Mouse (Mus musculus) lung, postnatal 0 days (tissue): ENCODE data around the gene Igsf23. TPM values are rescaled to one million over a fixed set of nuclear protein-coding genes. Genes with fewer than 3 reads are reported as not detected.

ENCODE experiments used
- ATAC-seq: fragments of 200-750 bp; cut with Nextera tagmentation; 2 replicates; pipeline ENCODE4 v1.8.0; 2017; ENCODE audit warnings: moderate library complexity
- DNase-seq: peaks from one replicate; pipeline ENCODE4 v3.0.0-alpha.2; 2016; ENCODE audit warnings: low spot score
- H3K27ac ChIP-seq: fragments of 300-500 bp; sonication (generic); 2 replicates; pipeline ENCODE4 v1.5.1; 2014; ENCODE audit warnings: antibody characterized with exemption, mild to moderate bottlenecking, low read length, mixed read lengths
- H3K27me3 ChIP-seq: fragments of 300-500 bp; sonication (generic); replicated peaks from 2 replicates; pipeline ENCODE4 v1.6.1; 2014; ENCODE audit warnings: low read length, mixed read lengths; ENCODE audit not compliant: insufficient read depth
- H3K36me3 ChIP-seq: fragments of 300-500 bp; sonication (generic); 2 replicates; pipeline ENCODE4 v1.6.1; 2014; ENCODE audit warnings: low read length, mixed read lengths; ENCODE audit not compliant: insufficient read depth
- H3K4me1 ChIP-seq: fragments of 300-500 bp; sonication (generic); 2 replicates; pipeline ENCODE4 v1.6.1; 2014; ENCODE audit warnings: antibody characterized with exemption, low read depth, low read length, mixed read lengths; ENCODE audit not compliant: insufficient read depth
- H3K4me2 ChIP-seq: fragments of 300-500 bp; sonication (generic); replicated peaks from 2 replicates; pipeline ENCODE4 v1.6.1; 2014; ENCODE audit warnings: low read depth, mild to moderate bottlenecking, low read length, moderate library complexity, mixed read lengths
- H3K4me3 ChIP-seq: fragments of 300-500 bp; sonication (generic); 2 replicates; pipeline ENCODE4 v1.5.1; 2014; ENCODE audit warnings: low read depth, low read length
- H3K9ac ChIP-seq: fragments of 300-500 bp; sonication (generic); replicated peaks from 2 replicates; pipeline ENCODE4 v1.6.1; 2014; ENCODE audit warnings: low read depth, mild to moderate bottlenecking
- H3K9me3 ChIP-seq: fragments of 300-500 bp; sonication (generic); 2 replicates; pipeline ENCODE4 v1.6.1; 2016; ENCODE audit warnings: low read length, mixed read lengths
- CTCF ChIP-seq: IDR thresholded peaks from 2 replicates; pipeline ENCODE4 v1.5.1; 2016; ENCODE audit warnings: antibody characterized with exemption, mild to moderate bottlenecking
- EP300 ChIP-seq: IDR thresholded peaks from 2 replicates; pipeline ENCODE4 v1.6.1; 2016; ENCODE audit warnings: antibody characterized with exemption, mild to moderate bottlenecking, control low read depth
- WGBS: fragments of 180-500 bp; shearing (Covaris S2); extraction: QIAGEN DNeasy Blood & Tissue Kit; methylation state at CpG from one replicate; pipeline ENCODE4 v1.1.7; 2014; 5-methylcytosine and 5-hydroxymethylcytosine counted together
- polyA plus RNA-seq: library from polyadenylated mRNA; unstranded; fragments of >200 nt; fragmentation: Nextera tagmentation; extraction: Ambion mirVana; gene quantifications from 2 replicates; pipeline ENCODE4 v1.2.1, GENCODE M21; 2015

Igsf23 gene
- polyA plus RNA-seq, 1 experiment from 2014 or later: 0.90 TPM

DNA sequence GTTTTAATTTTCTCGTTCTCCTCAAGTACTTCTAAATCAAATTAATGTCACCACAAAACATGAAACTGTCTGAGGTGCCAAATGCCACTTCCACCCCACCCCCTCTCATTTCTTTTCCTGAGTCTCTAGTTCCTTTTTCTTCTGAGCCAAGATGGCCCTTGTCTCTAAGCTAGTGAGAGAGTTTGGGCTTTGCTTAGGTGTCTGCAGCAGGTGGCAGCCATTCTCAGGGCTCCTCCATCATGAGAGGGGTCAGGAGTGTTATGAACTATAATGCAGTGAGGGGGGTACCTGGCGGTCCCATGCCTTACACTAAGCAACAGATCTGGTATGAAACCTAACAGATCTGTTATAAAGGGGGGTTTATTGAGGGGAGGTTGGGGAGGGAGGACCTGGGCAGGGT is 27.2 kb downstream of the Igsf23 start:
- Histone ChIP-seq H3K27me3 (no peaks in the 10 kb centered on the region), H3K4me1 (no peaks in the 10 kb centered on the region), H3K4me3 (no peak overlapping the region), H3K9me3 (no peaks in the 10 kb centered on the region), H3K9ac (no peak overlapping the region), H3K27ac (no peak overlapping the region), H3K36me3 (no peaks in the 10 kb centered on the region), H3K4me2 (no peak overlapping the region)
- no peak for DNase-seq
- ATAC-seq: no peak
- 18% methylated on average over 2 of the region's 2 CpGs for WGBS
- TF ChIP-seq EP300 (no peak), CTCF (no peak)

GRCm38 (mm10) chr7:19920506-19921261 is 29.9 kb downstream of the Igsf23 start, which contains the start of gene Pvr:
Gene Pvr (minus strand): TSS chr7:19921160.
- Histone ChIP-seq H3K4me3 (peak within 1 kb of the TSS; percentile 88), H3K4me1 (no peaks in the 10 kb centered on the region), H3K4me2 (peak within 1 kb of the TSS; percentile 83), H3K27me3 (no peaks in the 10 kb centered on the region), H3K36me3 (peaks cover 7% of the 10 kb centered on the region; the same call in 1 of the 2 replicates), H3K27ac (peak within 1 kb of the TSS; percentile 94), H3K9me3 (no peaks in the 10 kb centered on the region), H3K9ac (peak within 1 kb of the TSS; percentile 89)
- under 1% methylated on average over 49 of the region's 60 CpGs for WGBS
- peak; percentile 95 for DNase-seq
- TF ChIP-seq CTCF (peak; percentile 58), EP300 (no peak)
- ATAC-seq: peak; percentile 93

GRCm38 (mm10) chr7:19920166-19920505 is 30.4 kb downstream of the Igsf23 start:
- Histone ChIP-seq H3K27me3 (no peaks in the 10 kb centered on the region), H3K4me2 (peak overlapping the region; percentile 83), H3K9ac (peak overlapping the region; percentile 89; the same call in 1 of the 2 replicates), H3K4me3 (peak overlapping the region; percentile 88), H3K36me3 (peaks cover 11% of the 10 kb centered on the region), H3K9me3 (no peaks in the 10 kb centered on the region), H3K4me1 (no peaks in the 10 kb centered on the region), H3K27ac (peak overlapping the region; percentile 94)
- no peak for TF ChIP-seq CTCF
- TF ChIP-seq EP300: no peak
- ATAC-seq: no peak
- no peak for DNase-seq
- WGBS: 23% methylated on average over 4 of the region's 4 CpGs

DNA sequence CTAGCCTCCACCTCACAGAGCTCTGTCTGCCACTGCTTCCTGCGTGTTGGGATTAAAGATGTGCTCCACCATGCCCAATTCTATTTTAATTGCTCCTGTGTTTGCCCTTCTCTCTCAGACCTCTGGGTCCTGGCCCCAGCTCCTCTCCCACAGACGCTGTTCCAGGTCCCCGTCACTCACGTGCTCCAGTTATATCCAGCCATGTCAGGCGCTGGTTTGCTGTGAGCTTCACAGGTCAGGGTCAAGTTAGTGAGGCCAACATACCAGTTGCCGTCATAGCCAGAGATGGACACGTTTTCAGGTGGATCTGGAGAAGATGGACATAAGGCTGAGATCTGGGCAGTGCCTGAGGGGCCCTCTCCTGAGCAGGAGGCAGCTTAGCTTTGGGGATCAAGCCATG is 36.0 kb downstream of the Igsf23 start:
- no peak for DNase-seq

DNA sequence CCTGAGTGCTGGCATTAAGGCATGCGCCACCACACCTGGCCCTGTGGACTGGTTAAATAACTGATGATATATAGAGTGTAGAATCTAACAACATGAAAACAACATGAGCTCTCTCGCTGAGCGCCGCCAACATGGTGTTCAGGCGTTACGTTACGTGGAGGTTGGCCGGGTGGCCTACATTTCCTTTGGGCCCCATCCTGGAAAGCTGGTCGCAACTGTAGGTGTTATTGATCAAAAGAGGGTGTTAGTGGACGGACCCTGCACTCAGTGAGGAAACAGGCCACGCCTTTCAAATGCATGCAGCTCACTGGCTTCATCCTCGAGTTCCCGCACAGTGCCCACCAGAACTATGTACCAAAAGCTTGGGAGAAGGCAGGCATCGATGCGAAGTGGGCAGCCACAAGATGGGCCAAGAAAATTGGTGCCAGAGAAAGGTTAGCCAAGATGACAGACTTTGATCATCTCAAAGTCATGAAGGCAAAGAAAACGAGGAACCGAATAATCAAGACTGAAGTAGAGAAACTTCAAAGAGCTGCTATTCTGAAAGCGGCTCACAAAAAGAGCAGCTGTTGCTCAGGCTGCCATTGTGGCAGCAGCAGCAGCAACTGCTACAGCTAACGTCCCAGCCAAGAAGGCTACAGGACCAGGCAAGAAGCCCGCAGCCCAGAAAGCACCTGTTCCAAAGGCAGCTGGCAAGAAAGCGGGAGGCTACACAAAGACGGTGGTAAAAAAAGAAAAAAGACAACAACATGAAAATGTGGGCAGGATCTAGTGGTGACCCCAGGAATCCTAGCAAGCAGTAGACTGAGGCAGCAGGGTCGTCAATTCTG is 38.6 kb downstream of the Igsf23 start:
- H3K27ac ChIP-seq: no peak overlapping the region
- H3K9me3 ChIP-seq: no peaks in the 10 kb centered on the region
- no peaks in the 10 kb centered on the region for H3K4me1 ChIP-seq
- 84% methylated on average over 23 of the region's 23 CpGs for WGBS
- peaks cover 41% of the 10 kb centered on the region for H3K36me3 ChIP-seq
- H3K4me3 ChIP-seq: no peak overlapping the region
- H3K4me2 ChIP-seq: no peak overlapping the region
- DNase-seq: no peak
- H3K27me3 ChIP-seq: no peaks in the 10 kb centered on the region
- ATAC-seq: no peak
- TF ChIP-seq EP300 (no peak), CTCF (no peak)
- no peak overlapping the region for H3K9ac ChIP-seq

More for the DNA sequence above, 36.0 kb downstream of the Igsf23 start:
- Histone ChIP-seq H3K27ac (no peak overlapping the region), H3K4me1 (no peaks in the 10 kb centered on the region), H3K9me3 (no peaks in the 10 kb centered on the region), H3K9ac (no peak overlapping the region), H3K4me3 (no peak overlapping the region), H3K36me3 (peaks cover 28% of the 10 kb centered on the region), H3K4me2 (no peak overlapping the region), H3K27me3 (no peaks in the 10 kb centered on the region)
- ATAC-seq: no peak
- no peak for TF ChIP-seq CTCF
- no peak for TF ChIP-seq EP300
- 91% methylated on average over 7 of the region's 7 CpGs for WGBS

GRCm38 (mm10) chr7:19911292-19911658 is 39.3 kb downstream of the Igsf23 start:
- H3K9me3 ChIP-seq: no peaks in the 10 kb centered on the region
- WGBS: 83% methylated on average over 6 of the region's 6 CpGs
- DNase-seq (no peak), ATAC-seq (peak; percentile 15; the same call in 1 of the 2 replicates)
- no peak overlapping the region for H3K4me2 ChIP-seq
- TF ChIP-seq CTCF (no peak), EP300 (no peak)
- no peaks in the 10 kb centered on the region for H3K27me3 ChIP-seq
- H3K9ac ChIP-seq: no peak overlapping the region
- H3K27ac ChIP-seq: no peak overlapping the region
- H3K4me3 ChIP-seq: no peak overlapping the region
- H3K4me1 ChIP-seq: no peaks in the 10 kb centered on the region
- H3K36me3 ChIP-seq: peaks cover 40% of the 10 kb centered on the region
